Mouse (Mus musculus) brain, embryonic 14.5 days (tissue): Measurements from ENCODE around the gene Atxn7. TPM values are rescaled to one million over a fixed set of nuclear protein-coding genes. Genes with fewer than 3 reads are reported as not detected.

Experiments
- DNase-seq: peaks from one replicate; pipeline ENCODE4 v3.0.0-alpha.2; 2011; ENCODE audit warnings: low read depth
- CTCF ChIP-seq: fragments of 200-500 bp; IDR thresholded peaks from 2 replicates; pipeline ENCODE4 v1.5.1; 2012; ENCODE audit warnings: inconsistent platforms, mild to moderate bottlenecking, moderate library complexity, borderline replicate concordance; ENCODE audit not compliant: insufficient read depth, insufficient read length; ENCODE audit errors: extremely low read depth
- POLR2A ChIP-seq: fragments of 200-500 bp; IDR thresholded peaks from 2 replicates; pipeline ENCODE4 v1.6.1; 2012; ENCODE audit warnings: mild to moderate bottlenecking, inconsistent platforms, borderline replicate concordance; ENCODE audit not compliant: poor library complexity, insufficient read depth, insufficient read length, severe bottlenecking; ENCODE audit errors: extremely low read depth
- polyA plus RNA-seq: library from polyadenylated mRNA; depleted of rRNA; stranded (reverse); fragments of >200 nt; gene quantifications from 2 replicates; pipeline ENCODE4 v1.2.3, GENCODE M21; 2012

Gene Atxn7
- polyA plus RNA-seq, 1 experiment: 19.5 TPM

DNA sequence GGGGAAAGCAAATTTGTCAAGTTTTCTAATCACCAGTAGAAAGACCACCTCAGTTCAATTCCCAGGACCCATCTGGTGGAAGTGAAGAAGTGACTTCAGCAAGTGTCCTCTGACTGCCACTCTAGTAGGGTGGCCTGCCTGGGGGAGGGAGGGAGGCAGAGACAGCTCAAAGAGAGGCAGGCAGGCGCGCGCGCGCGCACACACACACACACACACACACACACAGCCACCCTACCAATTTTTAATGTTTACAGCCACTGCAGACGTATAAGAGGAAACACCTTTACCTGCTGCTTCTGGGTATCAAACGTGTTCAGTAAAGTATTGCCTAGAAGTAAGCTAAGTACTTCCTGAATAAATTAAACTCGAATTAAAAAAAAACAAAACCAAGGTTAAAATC, 1.2 kb upstream of the Atxn7 start:
- peak; percentile 74 for DNase-seq
- TF ChIP-seq CTCF: no peak
- no peak for TF ChIP-seq POLR2A

DNA sequence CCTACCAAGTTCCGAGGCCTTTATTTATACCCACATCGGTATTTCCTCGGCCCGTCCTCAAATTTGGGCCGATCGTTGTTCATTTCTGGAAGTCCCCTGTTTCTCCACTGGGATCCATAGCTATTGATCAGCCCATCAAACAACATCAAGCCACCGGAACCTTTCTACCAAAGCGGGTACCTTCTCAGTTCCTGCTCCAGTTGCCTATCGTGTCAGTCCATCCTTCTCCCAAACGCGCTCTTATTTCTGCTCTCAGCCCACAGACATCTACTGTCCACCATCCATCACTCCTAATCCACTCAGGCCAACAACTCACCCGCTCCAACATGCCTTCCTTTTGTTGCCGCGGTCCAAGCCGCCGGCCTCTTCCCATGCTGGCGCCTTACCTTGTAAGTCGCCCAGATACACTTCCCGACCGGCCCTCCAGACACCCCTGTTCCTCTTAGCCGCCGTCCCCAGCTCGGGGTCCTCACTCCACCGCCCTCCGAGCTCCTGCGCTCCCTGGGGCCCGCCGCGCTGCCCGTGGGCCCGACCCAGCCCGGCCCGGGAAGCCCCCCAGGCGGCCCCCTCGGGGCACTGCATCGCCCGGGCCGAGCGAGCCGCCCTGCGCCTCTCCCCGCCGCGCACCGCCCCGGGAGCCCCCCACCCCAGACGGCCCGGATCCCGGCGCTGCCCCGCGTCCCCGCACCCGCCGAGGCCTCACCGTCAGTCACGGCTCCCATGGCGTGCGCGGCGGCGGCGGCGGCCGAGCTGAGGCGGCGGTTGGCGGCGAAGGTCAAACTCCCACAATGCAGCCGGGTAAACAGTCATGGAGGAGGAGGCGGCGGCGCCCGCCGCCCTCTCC, 536 bp upstream of the Atxn7 start:
- TF ChIP-seq CTCF: no peak
- TF ChIP-seq POLR2A: no peak
- DNase-seq: peak; percentile 79

DNA sequence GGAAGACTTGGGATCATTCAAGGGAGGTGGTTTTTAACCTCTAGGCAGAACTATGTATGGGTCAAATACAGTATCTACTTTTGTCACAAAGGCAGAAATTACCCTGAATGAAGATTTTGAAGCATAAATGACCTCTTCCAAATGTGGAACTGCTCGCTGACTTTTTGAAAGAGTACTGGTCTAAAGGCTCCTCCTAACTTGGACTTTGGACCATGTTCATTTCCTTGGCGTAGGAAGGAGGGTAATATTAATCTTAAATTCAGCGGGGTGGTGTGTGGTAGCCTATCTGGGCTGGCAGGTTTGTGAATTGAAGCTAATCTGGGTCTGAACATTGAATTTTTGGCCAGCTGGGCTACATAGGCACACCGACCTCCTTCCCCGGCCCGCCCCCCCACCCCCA, 1.2 kb downstream of the Atxn7 start:
- no peak for TF ChIP-seq POLR2A
- TF ChIP-seq CTCF: no peak
- DNase-seq: no peak

DNA sequence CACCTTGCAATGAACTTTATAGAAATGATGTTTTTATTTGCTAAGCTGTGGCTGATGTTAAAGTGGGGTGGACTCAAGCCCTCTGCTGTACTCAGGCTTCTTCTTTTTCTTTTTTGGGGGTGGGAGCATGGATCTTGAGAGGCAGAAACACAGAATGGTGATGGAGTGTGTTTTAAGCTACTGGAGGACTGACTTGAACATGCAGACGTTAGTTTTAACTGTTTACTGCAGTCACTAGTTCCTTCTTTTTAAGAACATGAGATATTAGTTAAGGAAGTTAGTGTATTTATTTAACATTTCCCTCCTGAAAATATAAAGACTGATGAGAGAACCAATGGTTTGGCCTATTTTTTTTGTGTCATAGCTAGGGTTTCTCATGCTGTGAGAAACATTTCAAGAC, 2.3 kb downstream of the Atxn7 start:
- no peak for TF ChIP-seq POLR2A
- TF ChIP-seq CTCF: no peak
- no peak for DNase-seq

DNA sequence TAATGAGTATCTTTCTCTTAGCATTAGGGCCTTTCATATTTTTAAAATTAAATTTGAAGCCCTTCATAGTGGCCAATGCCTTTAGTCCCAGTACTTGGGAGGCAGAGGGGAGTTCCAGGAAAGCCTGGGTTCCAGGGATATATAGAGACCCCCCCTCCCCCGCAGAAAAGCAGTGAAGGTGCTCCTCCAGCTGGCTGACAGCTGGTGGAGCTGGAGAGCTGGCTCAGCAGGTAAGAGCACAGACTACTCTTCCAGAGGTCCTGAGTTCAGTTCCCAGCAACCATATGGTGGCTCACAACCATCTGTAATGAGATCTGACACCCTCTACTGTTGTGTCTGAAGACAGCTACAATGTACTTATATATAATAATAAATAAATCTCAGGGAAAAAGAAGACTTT, 6.4 kb downstream of the Atxn7 start:
- DNase-seq: no peak
- TF ChIP-seq POLR2A (no peak), CTCF (no peak)

DNA sequence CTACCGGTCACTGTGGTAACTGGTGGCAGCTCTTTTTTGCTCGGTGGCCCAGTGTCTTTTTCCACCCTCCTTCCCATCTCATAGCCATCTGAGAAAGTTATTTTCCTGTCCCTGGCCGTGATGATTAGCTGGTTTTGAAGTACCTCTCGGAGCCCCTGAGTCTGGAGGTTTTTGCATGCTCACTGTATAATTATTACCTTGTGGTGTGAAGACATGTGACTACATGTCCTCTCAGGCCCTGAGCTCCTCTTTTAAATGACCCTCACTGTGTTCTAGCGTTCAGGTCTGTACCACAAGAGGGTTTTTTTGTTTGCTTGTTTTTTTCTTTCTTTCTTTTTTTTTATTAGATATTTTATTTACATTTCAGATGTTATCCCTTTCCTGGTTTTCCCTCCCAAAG, 7.2 kb downstream of the Atxn7 start:
- no peak for DNase-seq
- TF ChIP-seq CTCF (no peak), POLR2A (no peak)

DNA sequence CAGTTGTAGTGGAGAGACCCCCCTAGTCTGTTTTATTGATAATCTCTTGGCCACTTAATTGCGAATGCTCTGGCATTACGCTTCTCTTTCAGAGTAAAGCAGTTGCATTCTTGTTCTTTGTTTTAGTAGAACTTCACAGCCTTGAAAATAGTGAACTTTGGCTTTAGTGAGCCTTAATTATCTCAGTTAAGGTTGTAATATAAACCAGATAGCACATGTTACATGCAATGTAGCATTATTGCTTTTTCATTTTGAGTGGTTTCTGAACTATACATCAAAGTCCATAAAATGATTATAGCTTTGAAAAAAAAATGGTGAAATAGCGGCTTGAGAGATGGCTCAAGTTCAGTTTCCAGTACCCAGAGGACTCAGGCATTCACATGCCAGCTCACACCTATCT, 9.3 kb downstream of the Atxn7 start:
- TF ChIP-seq POLR2A (no peak), CTCF (no peak)
- no peak for DNase-seq

DNA sequence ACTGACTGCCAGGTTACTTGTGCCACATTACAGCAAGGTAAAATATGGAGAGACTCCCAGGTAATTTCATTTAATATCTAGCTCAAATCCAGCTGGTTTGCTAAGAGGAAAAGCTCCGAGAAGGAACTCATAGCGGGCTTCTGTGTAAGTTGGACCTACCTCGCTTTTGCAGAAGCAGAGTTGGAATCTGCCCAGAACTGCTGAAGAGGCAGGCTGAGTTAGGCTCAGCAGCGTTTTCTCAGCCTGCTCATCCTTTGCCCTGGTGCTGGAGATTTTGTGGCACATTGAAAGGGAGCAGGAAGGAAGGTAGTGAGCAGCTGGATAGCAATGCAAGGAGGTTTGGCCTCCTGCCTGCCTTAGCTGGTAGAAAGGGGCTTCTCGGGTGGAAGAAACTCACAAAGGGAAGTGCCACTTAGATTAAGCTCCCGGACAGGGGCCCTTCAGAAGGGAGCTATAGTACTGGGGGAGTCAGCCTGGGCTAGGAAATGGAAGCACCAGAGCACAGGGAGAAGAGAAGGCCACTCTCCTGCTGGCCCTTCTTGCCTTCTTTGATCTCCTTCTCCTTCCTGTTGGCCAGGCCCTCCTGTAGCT, 10.5 kb downstream of the Atxn7 start:
- TF ChIP-seq POLR2A: no peak
- no peak for TF ChIP-seq CTCF
- DNase-seq: peak; percentile 71

DNA sequence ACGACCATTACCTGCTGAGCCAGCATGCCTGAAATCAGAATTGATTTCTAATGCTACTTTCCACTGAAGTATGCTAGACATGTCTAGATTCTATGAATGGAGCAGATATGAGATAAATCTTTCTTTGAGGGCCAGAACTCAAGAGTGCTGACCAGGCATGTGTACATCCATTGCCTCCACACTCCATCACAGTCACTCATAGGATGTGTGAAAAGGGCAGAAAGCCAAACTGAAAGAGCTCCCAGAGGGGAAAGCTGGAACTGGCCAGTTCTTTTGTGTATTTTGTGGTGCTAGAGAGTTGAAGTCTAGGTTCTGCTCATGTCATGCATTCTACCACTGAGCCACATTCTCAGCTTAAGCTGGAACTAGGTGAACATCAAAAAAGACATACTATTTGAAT, 16.3 kb downstream of the Atxn7 start:
- DNase-seq: no peak
- TF ChIP-seq POLR2A (no peak), CTCF (no peak)

DNA sequence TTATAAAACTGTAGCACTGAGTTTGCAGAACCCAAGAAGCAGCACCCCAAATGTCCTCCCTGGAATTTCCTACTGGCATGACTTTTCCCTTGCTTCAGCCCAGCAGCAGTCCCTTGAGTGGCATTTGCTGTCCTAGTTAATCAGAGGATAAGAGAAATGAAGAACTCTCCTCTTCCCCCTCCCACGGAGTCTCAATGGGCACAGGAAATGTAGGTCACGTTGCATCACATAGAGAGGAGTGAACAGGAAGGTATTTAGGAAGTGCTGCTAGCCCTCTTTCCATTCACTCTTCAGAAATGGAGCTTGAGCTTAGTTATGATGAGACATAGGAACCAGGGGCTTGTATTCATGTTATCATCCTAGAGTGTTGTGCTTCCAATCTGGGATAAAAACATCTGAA, 20.0 kb downstream of the Atxn7 start:
- DNase-seq: no peak

DNA sequence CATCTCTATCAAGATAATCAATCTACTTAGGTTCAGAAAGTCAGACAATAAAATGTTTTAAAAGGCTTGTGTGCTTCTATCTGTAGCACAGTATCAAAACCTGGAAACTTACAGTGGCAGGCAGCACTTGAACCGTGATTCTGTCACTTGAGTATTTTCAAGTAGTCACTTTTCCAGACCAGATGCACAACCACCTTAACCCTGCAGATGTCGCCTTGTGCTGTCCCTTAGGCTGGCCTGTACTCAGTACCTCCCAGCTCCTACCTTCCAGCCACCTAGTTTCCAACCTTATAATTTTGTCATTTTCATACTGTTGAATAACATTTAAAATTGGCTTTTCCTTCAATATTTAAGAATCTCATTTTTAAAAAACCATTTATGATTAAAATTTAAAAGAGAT, 20.9 kb downstream of the Atxn7 start:
- TF ChIP-seq CTCF: 0 out of 2 replicates have a peak, but pooled peaks have one; percentile 13
- TF ChIP-seq POLR2A: no peak
- DNase-seq: no peak

More for the DNA sequence above, 20.0 kb downstream of the Atxn7 start:
- TF ChIP-seq POLR2A: no peak
- TF ChIP-seq CTCF: no peak

DNA sequence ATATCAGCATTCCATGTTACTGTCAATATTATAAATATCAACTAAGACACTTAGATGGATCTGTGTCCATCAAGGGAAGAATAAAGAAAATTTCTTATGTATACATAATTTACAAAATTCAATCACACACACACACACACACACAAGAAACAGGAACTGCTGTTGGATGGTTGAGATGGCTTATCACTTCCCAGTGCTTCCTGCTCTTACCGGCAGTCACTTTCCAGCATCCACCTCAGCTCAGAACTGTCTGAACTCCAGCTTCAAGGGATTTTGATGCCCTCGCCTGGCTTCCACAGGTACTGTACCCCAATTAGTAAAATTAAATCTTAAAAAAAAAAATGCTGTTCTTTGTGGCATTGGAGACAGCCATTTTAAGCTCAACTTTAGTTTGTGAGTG, 27.2 kb downstream of the Atxn7 start:
- DNase-seq: no peak
- TF ChIP-seq CTCF (no peak), POLR2A (no peak)

DNA sequence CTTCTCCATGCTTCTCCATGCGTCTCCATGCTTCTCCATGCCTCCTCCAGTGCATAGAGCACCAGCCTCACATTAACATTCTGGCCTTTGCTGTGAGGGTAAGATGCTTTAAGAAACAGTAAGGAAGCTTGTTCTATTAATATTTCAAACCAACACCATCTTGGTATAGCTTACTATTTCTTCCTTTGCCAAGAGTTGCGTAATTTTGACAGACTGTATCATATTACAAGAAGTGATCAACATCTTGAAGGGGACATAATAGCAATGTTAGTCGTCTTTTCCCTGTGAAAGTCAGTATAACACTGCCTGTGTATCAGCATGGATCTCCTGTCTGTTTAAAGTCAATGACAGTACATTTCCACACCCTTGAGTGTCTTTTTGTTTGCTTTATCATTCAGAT, 29.5 kb downstream of the Atxn7 start:
- TF ChIP-seq POLR2A (no peak), CTCF (no peak)
- DNase-seq: no peak
